Mouse (Mus musculus) ES-CJ7 (cell line): ENCODE data around the gene Ugt1a6a.
"Not testable (repeated sequence)": the region's sequence is repeated elsewhere in the genome, so short reads cannot be mapped to it uniquely, and the experiment has no call there.

ENCODE experiments used
- DNase-seq: peaks from one replicate; pipeline ENCODE4 v3.0.0; 2011; ENCODE audit warnings: low read depth, low spot score

Gene Ugt1a6a

GRCm38 (mm10) chr1:88134457-88135011, at the start of gene Ugt1a6a:
TSS of gene Ugt1a6a (plus strand) at chr1:88134809.
- not testable (repeated sequence) for DNase-seq

- DNase-seq: no peak
Observed at GRCm38 (mm10) chr1:88086125-88086524, 48.5 kb upstream of the Ugt1a6a start.

GRCm38 (mm10) chr1:88087513-88087912, 47.1 kb upstream of the Ugt1a6a start, which contains the start of gene Ugt1a8:
TSS of gene Ugt1a8 (plus strand) at chr1:88087813.
- DNase-seq: no peak

- no peak for DNase-seq
Observed at GRCm38 (mm10) chr1:88092341-88092740, 42.3 kb upstream of the Ugt1a6a start.

- peak; percentile 43 for DNase-seq
Observed at GRCm38 (mm10) chr1:88094270-88094676, 40.3 kb upstream of the Ugt1a6a start.

GRCm38 (mm10) chr1:88094941-88095492, 39.6 kb upstream of the Ugt1a6a start, which contains the start of gene Ugt1a7c:
TSS of gene Ugt1a7c (plus strand) at chr1:88095062.
- no peak for DNase-seq

GRCm38 (mm10) chr1:88098546-88098945, 36.1 kb upstream of the Ugt1a6a start:
- DNase-seq: not testable (repeated sequence)

- DNase-seq: not testable (repeated sequence)
Observed at GRCm38 (mm10) chr1:88099691-88100090, 34.9 kb upstream of the Ugt1a6a start.

- not testable (repeated sequence) for DNase-seq
Observed at GRCm38 (mm10) chr1:88103019-88103418, 31.6 kb upstream of the Ugt1a6a start, which contains the start of gene Ugt1a6b. TSS of gene Ugt1a6b (plus strand) at chr1:88103252.

- DNase-seq: not testable (repeated sequence)
Observed at GRCm38 (mm10) chr1:88103697-88104468, 30.7 kb upstream of the Ugt1a6a start.

GRCm38 (mm10) chr1:88104667-88105430, 29.8 kb upstream of the Ugt1a6a start:
- no peak for DNase-seq

- no peak for DNase-seq
Observed at GRCm38 (mm10) chr1:88105656-88106055, 29.0 kb upstream of the Ugt1a6a start.

- DNase-seq: not testable (repeated sequence)
Observed at GRCm38 (mm10) chr1:88109027-88109557, 25.5 kb upstream of the Ugt1a6a start.

- not testable (repeated sequence) for DNase-seq
Observed at GRCm38 (mm10) chr1:88109604-88110003, 25.0 kb upstream of the Ugt1a6a start.

GRCm38 (mm10) chr1:88112769-88113168, 21.8 kb upstream of the Ugt1a6a start:
- not testable (repeated sequence) for DNase-seq

- DNase-seq: not testable (repeated sequence)
Observed at GRCm38 (mm10) chr1:88120550-88120949, 14.1 kb upstream of the Ugt1a6a start.

- DNase-seq: peak; percentile 25
Observed at GRCm38 (mm10) chr1:88121521-88121920, 13.1 kb upstream of the Ugt1a6a start.

GRCm38 (mm10) chr1:88125827-88126360, 8.7 kb upstream of the Ugt1a6a start:
- DNase-seq: not testable (repeated sequence)

GRCm38 (mm10) chr1:88129091-88129490, 5.5 kb upstream of the Ugt1a6a start:
- not testable (repeated sequence) for DNase-seq

GRCm38 (mm10) chr1:88130223-88130622, 4.4 kb upstream of the Ugt1a6a start:
- not testable (repeated sequence) for DNase-seq

- no peak for DNase-seq
Observed at GRCm38 (mm10) chr1:88133908-88134456, 627 bp upstream of the Ugt1a6a start.
